Mouse (Mus musculus): Measurements from ENCODE around the gene Ttc27.

- no peak for TF ChIP-seq EP300 (optimal IDR thresholded peaks at IDR 0.05)
- no peak for TF ChIP-seq CTCF (IDR thresholded peaks at IDR 0.05; ENCODE audit: low read depth)
Measured at GRCm38 (mm10) chr17:74808330-74808729, 90.8 kb downstream of the Ttc27 start.
